Mouse (Mus musculus) layer of hippocampus, adult 18-20 months (tissue): Measurements from ENCODE around the gene Pde4d. TPM values are rescaled to one million over a fixed set of nuclear protein-coding genes. Genes with fewer than 3 reads are reported as not detected.

ENCODE experiments used
- DNase-seq, 2 experiments: peaks; one replicate each; pipeline ENCODE4 v3.0.0; 2022; ENCODE audit warnings: low spot score in 2 of 2
- total RNA-seq, 2 experiments: library from RNA; stranded (reverse); gene quantifications; 2 replicates each; pipeline ENCODE4 v1.2.3; 2021

Gene Pde4d
- total RNA-seq, 2 experiments from 2014 or later = 67.4 to 71.2 TPM

DNA sequence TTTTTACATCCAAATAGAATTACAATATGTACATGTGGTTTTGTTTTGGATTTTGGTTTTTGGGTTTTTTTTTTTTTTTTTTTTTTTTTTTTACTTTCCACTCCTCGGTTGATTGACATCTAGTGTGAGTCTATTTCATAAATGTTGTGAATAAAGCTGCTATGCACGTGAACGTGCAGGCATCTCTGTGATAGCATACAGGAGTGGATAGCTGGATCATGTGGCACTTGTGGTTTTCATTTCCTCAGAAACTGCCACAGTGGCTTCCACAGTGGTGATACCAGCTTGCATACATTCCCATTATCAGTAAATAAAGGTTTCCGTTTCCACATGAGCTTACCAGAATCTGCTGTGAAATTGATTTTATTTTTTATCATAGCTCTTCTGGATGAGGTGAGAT is 506.3 kb downstream of the Pde4d start:
- no peak for DNase-seq

DNA sequence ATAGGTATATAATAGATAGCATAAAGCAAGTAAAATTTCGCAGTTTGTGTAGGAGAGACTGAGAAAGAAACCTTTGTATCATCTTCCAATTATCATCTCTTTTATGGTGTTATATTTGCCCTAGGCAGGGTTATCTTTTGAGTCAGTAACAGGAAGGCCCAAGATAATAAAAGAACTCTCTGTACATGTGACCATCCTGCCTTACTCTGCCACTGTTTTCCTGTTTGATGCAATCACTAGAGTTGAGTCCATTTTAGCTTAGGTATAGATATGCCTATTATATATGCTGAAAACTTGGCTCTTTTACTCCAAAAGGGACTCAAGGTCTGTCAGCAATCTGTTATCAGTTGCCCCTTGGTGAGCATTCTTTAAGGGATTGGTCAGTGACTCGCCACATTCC is 514.3 kb downstream of the Pde4d start:
- DNase-seq = no peak

DNA sequence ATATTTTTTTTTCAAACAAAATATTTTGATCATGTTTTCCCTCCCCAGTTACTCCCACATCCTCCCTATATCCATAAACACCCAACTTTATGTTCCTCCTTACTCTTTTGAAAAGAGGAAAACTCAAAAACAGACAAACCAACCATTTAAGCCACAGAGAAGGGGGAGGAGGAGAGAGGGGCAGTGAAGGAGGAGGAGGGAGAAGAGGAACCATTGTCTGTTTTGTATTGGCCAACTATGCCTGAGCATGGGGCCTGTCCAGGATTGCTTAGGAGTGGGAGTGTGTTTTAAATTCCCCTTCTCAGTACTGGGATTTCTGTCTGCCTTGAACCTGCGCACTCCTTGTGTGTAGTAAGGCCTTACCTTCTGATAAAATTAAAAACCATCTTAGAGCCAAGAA is 531.4 kb downstream of the Pde4d start:
- DNase-seq = no peak

DNA sequence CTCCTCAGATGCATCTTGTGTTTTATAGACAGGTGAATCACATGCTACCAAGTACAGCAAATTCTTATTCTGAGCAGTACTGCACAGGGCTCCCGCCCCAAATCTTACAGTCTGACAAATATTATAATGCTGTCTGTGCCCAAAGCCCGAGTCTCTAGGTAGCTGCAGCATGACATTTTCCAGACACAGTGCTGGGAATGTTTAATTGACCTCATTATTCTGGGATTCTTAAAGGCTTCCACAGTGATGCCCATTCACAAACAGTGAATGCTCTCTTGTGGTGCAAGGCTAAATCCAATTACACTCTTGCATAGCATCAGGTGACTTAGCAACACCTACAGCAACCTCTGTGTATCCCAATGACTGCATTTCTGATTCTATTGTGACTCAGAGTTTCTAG is 549.0 kb downstream of the Pde4d start:
- DNase-seq = no peak

DNA sequence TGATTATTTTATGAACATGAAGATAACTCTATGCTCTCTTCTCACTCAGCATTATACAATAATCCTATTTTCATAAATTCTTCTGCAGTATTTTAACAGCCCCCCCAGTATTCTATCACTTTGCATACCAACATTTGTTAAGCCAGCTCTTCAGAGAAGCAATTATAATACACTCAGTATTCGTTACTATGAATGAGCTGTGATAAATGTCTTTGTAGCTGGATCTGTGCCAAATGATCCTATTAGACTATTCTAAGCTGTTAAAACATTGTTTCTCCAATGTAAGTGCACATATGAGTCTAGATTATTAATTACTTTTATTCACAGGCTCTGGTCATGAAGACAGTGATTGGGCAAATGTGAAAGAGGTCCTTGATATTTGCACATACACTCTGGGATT is 575.0 kb downstream of the Pde4d start:
- DNase-seq = no peak

DNA sequence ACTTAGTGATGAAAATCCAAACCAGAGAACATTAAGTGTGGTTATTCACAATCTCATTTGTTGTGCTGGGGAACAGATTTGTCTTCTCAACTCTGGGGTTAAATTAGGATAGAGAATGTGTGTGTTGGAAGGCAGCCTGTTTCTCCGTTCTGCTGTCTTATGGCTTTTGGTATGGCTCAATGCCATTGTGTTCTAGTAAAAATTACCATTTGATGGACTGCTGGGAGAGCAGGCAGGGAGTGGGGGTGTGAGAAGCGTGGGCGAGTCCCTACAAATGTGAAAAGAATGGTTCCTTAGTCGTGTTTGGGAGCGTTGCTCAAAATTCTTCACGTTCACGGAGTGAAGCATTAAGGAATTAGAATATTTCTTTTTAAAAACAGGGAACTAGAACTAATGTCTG is 597.4 kb downstream of the Pde4d start:
- DNase-seq = peak; percentile 59 to 92

DNA sequence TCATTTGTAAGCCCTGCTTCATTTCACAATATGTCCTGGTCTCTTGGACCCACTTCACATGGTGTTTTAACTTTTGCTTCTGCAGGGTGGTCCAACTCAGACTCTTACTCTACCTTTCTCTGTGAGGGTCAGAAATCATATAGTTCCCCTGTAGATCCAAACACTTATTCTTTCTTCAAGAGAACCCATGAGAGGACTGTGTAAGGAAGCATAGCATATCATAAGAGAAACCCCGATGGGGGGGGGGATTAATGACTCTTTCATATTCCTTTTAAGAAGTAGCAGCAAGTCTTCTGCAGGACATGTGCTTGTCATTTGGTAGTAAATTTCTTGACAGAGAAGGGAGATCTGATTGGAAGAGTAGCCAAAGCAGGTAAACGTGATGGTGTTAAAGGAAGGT is 603.1 kb downstream of the Pde4d start:
- no peak for DNase-seq

DNA sequence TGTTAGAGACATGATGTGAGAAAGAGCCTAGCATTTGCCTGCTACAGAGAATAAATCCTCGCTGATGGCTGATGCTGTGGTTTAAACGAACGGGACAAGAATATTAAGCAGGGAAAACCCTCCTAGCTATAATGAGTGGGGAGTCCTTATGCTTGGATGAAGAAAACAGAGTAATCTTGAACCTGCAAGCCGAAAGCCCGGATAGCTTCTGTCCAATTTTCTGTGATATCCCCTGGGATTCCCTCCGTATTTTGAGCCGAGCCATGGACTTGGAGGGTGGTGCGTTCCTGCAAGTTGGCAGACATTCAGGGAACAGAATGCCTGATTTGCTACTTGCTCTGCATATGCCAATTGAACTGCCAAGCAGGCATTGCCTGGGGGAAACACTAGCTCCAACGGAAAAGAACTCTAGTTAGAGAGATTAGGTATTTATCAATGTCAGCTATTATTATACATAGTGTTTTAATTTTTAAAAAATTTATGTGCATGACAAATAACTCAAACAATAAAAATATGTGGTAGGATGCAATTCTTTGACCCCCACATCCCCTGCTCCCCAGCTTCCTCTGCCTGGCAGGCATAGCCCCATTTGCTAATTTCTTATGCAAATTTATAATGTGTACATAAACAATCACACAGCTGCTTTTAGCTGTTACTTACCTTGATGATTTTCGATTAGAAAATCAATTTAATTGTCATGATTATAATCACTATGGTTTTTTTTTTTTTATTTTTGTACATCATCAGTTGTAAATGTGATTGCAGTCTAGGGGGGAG is 603.7 kb downstream of the Pde4d start:
- peak; percentile 64 to 88 for DNase-seq

DNA sequence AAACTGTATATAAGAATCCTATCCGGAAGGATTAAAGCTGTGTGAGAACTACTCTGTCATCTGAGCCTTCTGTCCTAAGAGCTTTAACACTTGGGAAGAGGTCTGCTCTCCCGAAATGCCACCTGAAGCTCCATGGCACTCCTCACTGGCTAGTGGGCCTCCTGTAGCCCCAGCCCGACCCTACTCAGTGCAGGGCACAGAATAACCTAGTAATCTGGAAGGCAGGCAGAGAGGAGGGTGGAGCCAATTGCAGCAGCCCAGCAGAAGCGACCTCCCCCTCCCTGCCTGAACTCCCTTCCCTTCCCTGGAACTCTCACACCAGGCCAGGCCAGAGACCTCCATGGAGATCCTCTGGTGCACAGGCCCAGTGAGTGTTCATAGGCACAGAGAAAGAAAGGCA is 608.3 kb downstream of the Pde4d start:
- DNase-seq = no peak

DNA sequence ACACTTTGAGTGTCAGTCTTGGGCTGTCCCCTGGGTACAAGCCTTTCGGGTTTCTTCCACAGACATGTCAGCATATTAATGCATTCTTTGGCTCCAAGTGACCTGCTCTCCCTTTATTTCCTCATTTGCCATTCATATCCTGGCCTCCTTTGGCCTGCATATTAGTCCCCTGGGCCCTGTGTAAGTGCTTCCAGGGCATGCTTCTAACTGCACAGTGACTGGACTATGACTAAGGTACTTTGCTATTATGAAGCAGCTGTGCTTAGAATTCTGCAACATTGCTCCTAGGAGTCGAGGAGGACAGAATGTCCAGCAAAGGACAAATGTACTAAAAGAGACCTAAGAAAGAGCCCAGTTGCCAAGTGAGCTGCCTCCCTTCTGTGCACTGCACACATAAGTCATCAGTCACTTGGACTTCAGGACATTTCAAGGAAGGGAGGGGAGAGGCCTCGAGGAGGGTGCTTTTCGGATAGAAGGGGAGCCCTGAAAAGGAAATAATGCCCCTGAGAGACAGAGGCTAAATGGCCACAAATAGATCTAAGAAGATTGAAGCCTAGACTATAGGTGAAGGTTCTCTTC is 616.9 kb downstream of the Pde4d start:
- no peak for DNase-seq

DNA sequence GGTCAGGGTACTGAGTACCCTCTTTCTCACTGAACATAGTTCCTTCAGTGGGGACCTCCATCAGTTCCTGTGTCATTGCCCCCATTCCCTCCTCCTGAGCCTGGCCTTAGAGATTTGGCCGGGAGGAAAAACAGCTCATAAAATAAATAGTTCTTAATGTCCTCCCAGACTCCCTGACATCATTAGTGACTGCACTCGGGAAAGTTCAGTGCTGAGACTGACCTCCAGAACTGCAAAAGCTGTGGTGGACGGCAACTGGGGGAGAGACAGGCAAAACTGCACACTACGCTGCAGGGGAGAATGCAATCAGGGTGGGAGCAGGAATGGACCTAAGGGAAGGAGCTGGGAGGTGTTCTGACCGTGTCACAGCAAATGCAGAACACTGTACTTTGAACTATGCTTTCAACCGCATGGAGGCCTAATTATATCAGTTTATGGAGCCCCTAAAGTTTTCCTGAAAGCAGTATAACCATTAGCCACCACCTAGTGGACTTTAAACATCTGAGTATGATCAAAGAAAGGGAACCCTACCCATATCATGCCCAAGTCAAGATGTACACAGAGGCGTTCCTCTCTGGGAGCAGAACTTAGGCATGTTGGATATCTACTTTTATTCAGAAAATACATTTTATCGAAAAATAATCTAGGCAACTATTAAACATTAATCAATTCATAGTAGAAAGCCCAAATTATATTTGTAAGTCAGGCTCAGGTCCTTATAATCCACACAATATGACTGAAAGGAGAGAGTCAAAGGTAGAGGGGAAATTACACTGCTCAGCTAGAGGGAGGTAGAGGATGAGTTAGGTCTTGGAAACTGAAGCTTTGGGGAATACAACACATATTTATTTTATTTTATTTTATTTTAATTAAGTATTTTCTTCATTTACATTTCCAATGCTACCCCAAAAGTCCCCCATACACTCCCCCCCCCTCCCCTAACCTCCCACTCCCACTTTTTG is 618.8 kb downstream of the Pde4d start:
- no peak for DNase-seq

DNA sequence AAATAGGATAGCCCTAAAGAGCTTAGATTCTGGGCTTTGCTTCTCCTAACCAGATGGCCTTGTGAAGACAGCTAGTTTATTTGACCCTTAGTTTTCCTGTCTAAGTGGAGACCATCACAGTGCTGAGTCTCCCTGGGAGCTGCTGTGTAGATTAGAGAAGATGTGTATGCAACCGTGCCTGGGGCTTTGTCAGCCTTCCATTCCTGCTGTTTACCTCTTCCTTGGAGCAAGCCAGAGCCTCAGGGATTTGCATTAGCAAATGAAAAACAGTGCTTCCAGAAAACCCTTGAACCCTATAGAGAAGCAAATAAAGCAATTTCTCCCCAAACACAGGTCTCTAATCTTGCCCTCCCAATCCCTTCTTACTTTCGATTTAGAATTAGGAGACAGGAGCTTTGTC is 623.6 kb downstream of the Pde4d start:
- DNase-seq = no peak

DNA sequence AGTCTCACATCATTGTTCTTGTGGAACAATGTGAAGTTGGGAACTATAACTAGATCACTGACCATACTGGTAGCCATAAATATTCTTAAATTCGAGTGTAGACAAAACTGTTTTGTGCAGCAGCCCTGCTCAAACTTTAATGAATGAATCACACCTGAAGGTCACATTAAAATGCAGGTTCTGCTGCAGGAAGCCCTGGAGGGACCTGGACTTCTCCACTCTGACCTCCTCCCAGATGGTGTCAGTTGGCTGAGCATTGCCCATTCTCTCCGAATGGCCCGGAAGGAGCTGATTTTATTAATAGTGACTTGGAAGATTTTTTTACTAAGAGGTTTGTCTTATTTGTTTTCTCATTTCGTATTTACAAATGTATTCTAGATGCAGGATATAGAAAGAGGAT is 624.3 kb downstream of the Pde4d start:
- no peak for DNase-seq

DNA sequence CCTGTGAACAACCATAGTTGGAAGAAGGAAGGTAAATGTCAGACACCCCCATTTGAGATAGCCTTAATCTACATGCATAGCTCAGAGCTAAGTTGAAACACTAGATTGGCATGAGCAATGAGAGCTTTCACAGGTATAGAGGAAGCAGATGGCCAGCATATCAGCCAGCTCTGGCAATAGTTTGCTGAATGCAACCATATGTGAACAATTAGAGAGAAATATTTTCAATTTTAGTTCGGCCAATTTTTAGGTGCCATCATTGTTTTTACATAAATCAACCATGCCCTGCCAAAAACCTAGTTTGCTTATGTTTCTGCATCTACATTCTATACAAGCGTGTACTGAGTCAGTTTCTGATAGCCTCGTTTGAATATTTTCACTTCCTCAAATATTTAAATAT is 642.9 kb downstream of the Pde4d start:
- DNase-seq = peak in 1 of 2 experiments; percentile 3

DNA sequence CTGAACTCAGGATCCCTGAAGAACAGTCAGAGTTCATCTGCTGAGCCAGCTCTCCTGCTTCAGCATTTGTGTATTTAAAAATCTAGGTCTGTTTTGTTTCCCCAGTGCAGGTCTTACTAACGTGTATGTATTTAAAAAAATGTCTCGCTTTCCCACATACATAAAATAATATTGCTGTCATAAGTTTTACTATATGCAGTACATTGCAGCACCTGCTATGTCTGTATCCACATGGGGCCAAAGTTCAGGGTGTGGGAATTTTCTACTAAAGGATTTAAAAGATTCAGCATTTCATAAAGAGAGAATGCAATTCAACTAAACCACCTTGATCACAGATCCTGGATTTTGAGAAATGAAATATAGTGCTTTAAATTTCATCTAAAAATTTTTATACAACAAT is 646.9 kb downstream of the Pde4d start:
- no peak for DNase-seq

DNA sequence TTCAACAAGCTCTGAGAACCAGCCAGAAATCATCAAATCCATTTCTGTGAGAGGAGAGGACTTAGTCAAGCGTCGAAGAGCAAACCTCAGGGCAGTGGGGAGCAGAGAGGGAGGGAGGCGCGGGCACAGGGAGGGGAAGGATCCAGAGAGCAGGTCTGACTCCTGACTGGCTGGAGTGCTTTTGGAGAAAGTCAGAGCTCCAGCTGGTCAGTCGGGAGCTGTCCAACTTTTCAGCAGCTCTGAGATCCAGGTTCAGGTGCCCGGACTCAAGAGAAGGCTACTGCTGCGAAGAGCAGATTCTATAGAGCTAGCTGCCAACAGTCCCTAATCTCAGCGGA is 666.2 kb downstream of the Pde4d start:
- no peak for DNase-seq

DNA sequence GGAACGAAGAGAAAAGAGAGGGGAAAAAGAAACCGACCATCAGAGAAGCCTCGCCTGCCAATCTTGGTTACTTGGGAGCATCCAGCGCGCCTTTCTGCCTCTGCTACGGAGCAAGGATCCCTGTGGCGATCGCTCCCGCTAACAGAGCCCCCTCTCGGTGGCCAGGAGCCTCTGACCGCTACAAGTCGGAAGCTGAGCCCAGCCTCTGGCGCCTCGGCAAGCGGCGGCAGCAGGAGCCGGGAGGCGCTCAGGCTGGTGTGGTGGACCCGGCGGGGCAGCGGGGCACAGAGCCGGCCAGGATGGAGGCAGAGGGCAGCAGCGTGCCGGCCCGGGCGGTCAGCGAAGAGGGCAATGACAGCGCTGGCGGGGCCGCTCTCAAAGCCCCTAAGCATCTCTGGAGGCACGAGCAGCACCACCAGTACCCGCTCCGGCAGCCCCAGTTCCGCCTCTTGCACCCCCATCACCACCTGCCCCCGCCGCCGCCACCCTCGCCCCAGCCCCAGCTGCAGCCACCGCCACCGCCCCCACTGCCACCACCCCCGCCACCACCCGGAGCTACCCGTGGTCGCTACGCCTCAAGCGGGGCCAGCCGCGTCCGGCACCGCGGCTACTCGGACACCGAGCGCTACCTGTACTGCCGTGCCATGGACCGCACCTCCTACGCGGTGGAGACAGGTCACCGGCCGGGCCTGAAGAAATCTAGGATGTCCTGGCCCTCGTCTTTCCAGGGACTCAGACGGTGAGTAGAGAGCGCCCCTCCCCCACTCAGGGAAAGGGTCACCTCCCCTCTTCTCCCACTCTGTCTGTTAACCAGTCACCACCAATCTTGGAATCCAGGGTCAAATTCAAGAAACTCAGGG is 666.8 kb downstream of the Pde4d start:
- DNase-seq = peak; percentile 31 to 49

DNA sequence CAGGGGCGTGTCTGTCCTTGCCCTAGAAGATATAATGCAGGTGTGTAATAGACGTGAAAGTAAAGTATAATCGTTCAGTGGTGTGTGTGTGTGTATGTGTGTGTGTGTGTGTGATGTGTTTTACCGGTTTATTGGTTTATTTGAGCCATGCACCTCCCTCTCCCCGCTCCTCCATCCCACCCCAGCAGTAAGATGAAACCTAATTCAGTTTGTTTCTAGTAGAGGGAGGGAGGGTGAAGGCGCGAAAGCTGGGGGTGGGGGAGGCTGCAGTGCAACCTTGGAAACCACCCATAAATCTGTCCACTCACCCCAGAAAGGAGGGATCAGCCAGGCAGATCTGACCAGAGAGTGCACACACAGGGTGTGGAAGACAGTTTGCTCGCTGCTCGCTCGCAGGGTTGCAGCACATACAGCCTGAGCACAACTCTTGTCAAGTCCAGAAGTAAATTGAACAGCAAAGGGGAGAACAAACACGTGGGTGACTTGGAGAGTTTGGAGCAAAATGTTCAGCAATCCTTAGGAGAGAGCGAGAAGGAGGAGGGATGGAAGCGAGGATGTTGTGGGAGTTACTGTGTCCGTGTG is 667.6 kb downstream of the Pde4d start:
- DNase-seq = peak in 1 of 2 experiments; percentile 49

DNA sequence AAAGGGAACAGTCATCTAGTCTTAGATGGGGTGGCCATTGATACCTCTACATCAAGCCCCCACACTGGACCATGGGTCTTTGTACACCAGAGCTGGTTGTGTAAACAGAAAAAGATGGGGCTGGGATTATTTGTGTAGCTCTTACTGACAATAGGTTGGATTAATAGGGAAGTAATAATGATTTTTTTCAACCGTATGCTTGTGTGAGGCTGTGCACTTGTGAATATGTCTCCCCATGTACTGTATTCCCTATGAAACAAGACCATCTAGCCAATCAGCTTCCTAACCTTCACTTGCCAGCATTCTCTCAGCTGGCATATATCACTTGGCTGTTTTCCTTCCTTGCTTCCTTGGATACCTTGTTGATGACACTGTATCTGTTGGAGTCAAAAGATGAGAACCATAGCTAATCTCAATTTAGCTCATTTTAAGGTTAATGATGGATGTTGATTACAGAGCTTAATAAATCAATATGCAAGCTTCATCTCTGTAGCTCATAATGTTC is 668.6 kb downstream of the Pde4d start:
- DNase-seq = no peak

DNA sequence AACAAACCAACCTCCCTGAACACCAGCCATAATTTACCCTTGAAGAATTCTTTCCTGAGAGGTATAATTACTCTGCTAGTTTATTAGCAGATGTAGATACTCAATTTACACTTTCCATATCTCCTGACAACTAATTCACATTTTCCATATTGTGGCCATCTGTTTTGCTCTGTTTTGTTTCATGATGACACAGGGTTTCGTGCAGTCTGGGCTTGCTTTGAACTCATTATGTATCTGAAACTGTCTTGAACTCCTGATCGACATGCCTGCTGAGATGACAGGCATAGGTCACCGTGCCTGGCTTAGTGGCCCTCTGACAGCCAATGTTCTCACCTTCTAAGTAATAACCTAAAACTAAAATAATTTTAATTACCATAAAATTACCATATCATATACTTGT is 672.1 kb downstream of the Pde4d start:
- DNase-seq = no peak

DNA sequence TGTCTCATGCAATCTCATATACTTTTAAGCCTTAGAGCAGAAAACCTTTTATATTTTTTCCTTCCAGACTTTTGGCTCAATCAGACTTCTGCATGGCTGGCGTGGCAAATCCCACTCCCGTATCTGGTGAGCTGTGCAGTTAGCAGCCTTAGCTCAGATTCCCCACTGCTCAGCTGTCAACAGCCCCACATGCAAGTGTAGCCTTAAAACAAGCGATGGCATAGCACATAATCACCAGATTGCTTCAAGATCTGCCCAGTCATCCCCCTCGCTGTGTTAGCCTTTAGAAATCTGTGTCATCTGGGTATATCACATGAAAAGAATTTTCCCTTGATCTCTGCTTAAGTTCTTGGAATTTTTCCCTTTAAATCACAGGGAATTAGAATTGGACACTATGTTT is 686.7 kb downstream of the Pde4d start:
- peak; percentile 25 to 55 for DNase-seq
